Mouse (Mus musculus): ENCODE data around the gene Jak1.

GRCm38 (mm10) chr4:101199433-101200081 is 65.5 kb downstream of the Jak1 start:
- TF ChIP-seq CTCF (IDR thresholded peaks at IDR 0.05; ENCODE audit: borderline replicate concordance, extremely low read depth, insufficient read depth, insufficient read length) (no peak), POLR2A (IDR thresholded peaks at IDR 0.05; ENCODE audit: borderline replicate concordance, extremely low read depth, insufficient read depth, insufficient read length, poor library complexity, severe bottlenecking) (no peak)

Measured in brain, embryonic 14.5 days (tissue).